Mouse (Mus musculus) embryonic facial prominence, embryonic 14.5 days (tissue): ENCODE results near the gene Mark3. TPM values are rescaled to one million over a fixed set of nuclear protein-coding genes. Genes with fewer than 3 reads are reported as not detected.

Experiments
- ATAC-seq: fragments of 200-750 bp; cut with Nextera tagmentation; 2 replicates; pipeline ENCODE4 v1.8.0; 2017; ENCODE audit warnings: low read depth, moderate number of reproducible peaks, moderate TSS enrichment
- DNase-seq: peaks from one replicate; pipeline ENCODE4 v3.0.0-alpha.2; 2015; ENCODE audit warnings: low spot score
- H3K27ac ChIP-seq: fragments of 300-500 bp; sonication (generic); replicated peaks from 2 replicates; pipeline ENCODE4 v1.5.1; 2014; ENCODE audit warnings: low read depth, mild to moderate bottlenecking, low read length, moderate library complexity
- H3K27me3 ChIP-seq: fragments of 300-500 bp; sonication (generic); replicated peaks from 2 replicates; pipeline ENCODE4 v1.6.1; 2014; ENCODE audit warnings: low read length; ENCODE audit not compliant: control insufficient read depth, insufficient read depth
- H3K36me3 ChIP-seq: fragments of 300-500 bp; sonication (generic); 2 replicates; pipeline ENCODE4 v1.6.1; 2014; ENCODE audit warnings: low read length, mixed read lengths; ENCODE audit not compliant: control insufficient read depth, insufficient read depth
- H3K4me1 ChIP-seq: fragments of 300-500 bp; sonication (generic); 2 replicates; pipeline ENCODE4 v1.6.1; 2014; ENCODE audit warnings: antibody characterized with exemption, low read length; ENCODE audit not compliant: control insufficient read depth, insufficient read depth
- H3K4me2 ChIP-seq: fragments of 300-500 bp; sonication (generic); 2 replicates; pipeline ENCODE4 v1.6.1; 2014; ENCODE audit warnings: low read depth, mild to moderate bottlenecking, low read length, moderate library complexity, mixed read lengths
- H3K4me3 ChIP-seq: fragments of 300-500 bp; sonication (generic); 2 replicates; pipeline ENCODE4 v1.5.1; 2014; ENCODE audit warnings: low read depth, mild to moderate bottlenecking, low read length
- H3K9ac ChIP-seq: fragments of 300-500 bp; sonication (generic); 2 replicates; pipeline ENCODE4 v1.6.1; 2014; ENCODE audit warnings: low read depth, mild to moderate bottlenecking, low read length, moderate library complexity, mixed read lengths
- H3K9me3 ChIP-seq: fragments of 300-500 bp; sonication (generic); 2 replicates; pipeline ENCODE4 v1.6.1; 2016; ENCODE audit warnings: low read length; ENCODE audit not compliant: control insufficient read depth
- WGBS: fragments of 180-500 bp; shearing (Covaris S2); extraction: QIAGEN DNeasy Blood & Tissue Kit; methylation state at CpG from one replicate; pipeline ENCODE4 v1.1.7; 2014; 5-methylcytosine and 5-hydroxymethylcytosine counted together
- polyA plus RNA-seq: library from polyadenylated mRNA; unstranded; fragments of >200 nt; fragmentation: Nextera tagmentation; extraction: Ambion mirVana; gene quantifications from 2 replicates; pipeline ENCODE4 v1.2.1, GENCODE M21; 2014

The Mark3 gene
- polyA plus RNA-seq, 1 experiment from 2014 or later, result 47.2 TPM

GRCm38 (mm10) chr12:111670976-111671375, 96.7 kb downstream of the Mark3 start:
- Histone ChIP-seq H3K9ac (peak overlapping the region; percentile 69), H3K4me3 (peak overlapping the region; percentile 63), H3K4me1 (peaks cover 20% of the 10 kb centered on the region), H3K9me3 (no peaks in the 10 kb centered on the region), H3K4me2 (peak overlapping the region; percentile 98), H3K27ac (no peak overlapping the region), H3K27me3 (peaks cover 49% of the 10 kb centered on the region), H3K36me3 (no peaks in the 10 kb centered on the region)
- WGBS, result under 1% methylated on average over 18 of the region's 35 CpGs
- ATAC-seq (no peak), DNase-seq (no peak)

- no peaks in the 10 kb centered on the region for H3K9me3 ChIP-seq
- peaks cover 49% of the 10 kb centered on the region for H3K27me3 ChIP-seq
- peak overlapping the region; percentile 63 for H3K4me3 ChIP-seq
- under 1% methylated on average over 24 of the region's 34 CpGs for WGBS
- H3K4me2 ChIP-seq, result peak overlapping the region; percentile 98
- peaks cover 20% of the 10 kb centered on the region for H3K4me1 ChIP-seq
- ATAC-seq (peak; percentile 28), DNase-seq (no peak)
- no peaks in the 10 kb centered on the region for H3K36me3 ChIP-seq
- H3K9ac ChIP-seq, result peak overlapping the region; percentile 69
- H3K27ac ChIP-seq, result no peak overlapping the region
Measured at GRCm38 (mm10) chr12:111671431-111671902, 97.1 kb downstream of the Mark3 start.

GRCm38 (mm10) chr12:111672176-111672575, 97.9 kb downstream of the Mark3 start, which contains the start of gene Ckb:
Gene Ckb, minus strand, starts transcription at chr12:111672338.
- Histone ChIP-seq H3K27ac (no peak within 1 kb of the TSS; the same call in 1 of the 2 replicates), H3K9me3 (no peaks in the 10 kb centered on the region), H3K4me2 (peak within 1 kb of the TSS; percentile 98), H3K36me3 (no peaks in the 10 kb centered on the region), H3K9ac (peak within 1 kb of the TSS; percentile 69), H3K4me3 (peak within 1 kb of the TSS; percentile 63), H3K27me3 (peaks cover 49% of the 10 kb centered on the region), H3K4me1 (peaks cover 22% of the 10 kb centered on the region)
- peak; percentile 80 for ATAC-seq
- WGBS, result under 1% methylated on average over 20 of the region's 31 CpGs
- peak; percentile 92 for DNase-seq

- Histone ChIP-seq H3K4me1 (peaks cover 26% of the 10 kb centered on the region), H3K9ac (peak overlapping the region; percentile 69; the same call in 1 of the 2 replicates)
- ATAC-seq, result no peak
Measured at GRCm38 (mm10) chr12:111672581-111672980, 98.3 kb downstream of the Mark3 start.

GRCm38 (mm10) chr12:111674850-111675486, 100.6 kb downstream of the Mark3 start:
- Histone ChIP-seq H3K27ac (no peak overlapping the region), H3K4me3 (no peak overlapping the region), H3K4me2 (no peak overlapping the region), H3K27me3 (peaks cover 45% of the 10 kb centered on the region), H3K9ac (no peak overlapping the region), H3K4me1 (peaks cover 22% of the 10 kb centered on the region), H3K9me3 (no peaks in the 10 kb centered on the region), H3K36me3 (no peaks in the 10 kb centered on the region)
- 45% methylated on average over 2 of the region's 2 CpGs for WGBS
- ATAC-seq (no peak), DNase-seq (no peak)

More at GRCm38 (mm10) chr12:111672581-111672980, 98.3 kb downstream of the Mark3 start:
- H3K27me3 ChIP-seq, result peaks cover 49% of the 10 kb centered on the region
- no peaks in the 10 kb centered on the region for H3K36me3 ChIP-seq
- no peak for DNase-seq
- H3K4me3 ChIP-seq, result peak overlapping the region; percentile 63
- no peak overlapping the region for H3K27ac ChIP-seq
- H3K9me3 ChIP-seq, result no peaks in the 10 kb centered on the region
- WGBS, result 9% methylated on average over 12 of the region's 12 CpGs
- peak overlapping the region; percentile 98 for H3K4me2 ChIP-seq

GRCm38 (mm10) chr12:111675797-111676580, 101.7 kb downstream of the Mark3 start:
- H3K4me3 ChIP-seq, result no peak overlapping the region
- DNase-seq (no peak), ATAC-seq (no peak)
- H3K27me3 ChIP-seq, result peaks cover 34% of the 10 kb centered on the region
- no peaks in the 10 kb centered on the region for H3K9me3 ChIP-seq
- 76% methylated on average over 6 of the region's 6 CpGs for WGBS
- no peak overlapping the region for H3K4me2 ChIP-seq
- no peak overlapping the region for H3K9ac ChIP-seq
- no peaks in the 10 kb centered on the region for H3K36me3 ChIP-seq
- H3K4me1 ChIP-seq, result peaks cover 20% of the 10 kb centered on the region
- H3K27ac ChIP-seq, result no peak overlapping the region

GRCm38 (mm10) chr12:111677421-111677820, 103.1 kb downstream of the Mark3 start:
- H3K27me3 ChIP-seq, result peaks cover 20% of the 10 kb centered on the region
- peak overlapping the region; percentile 82 for H3K4me2 ChIP-seq
- DNase-seq (no peak), ATAC-seq (peak; percentile 28)
- peaks cover 13% of the 10 kb centered on the region for H3K4me1 ChIP-seq
- no peaks in the 10 kb centered on the region for H3K9me3 ChIP-seq
- 19% methylated on average over 5 of the region's 5 CpGs for WGBS
- H3K36me3 ChIP-seq, result 0 out of 2 replicates have a peak, but pooled peaks cover under 1% of the 10 kb centered on the region
- H3K27ac ChIP-seq, result peak overlapping the region; percentile 91
- peak overlapping the region; percentile 53 for H3K4me3 ChIP-seq
- peak overlapping the region; percentile 69 for H3K9ac ChIP-seq

GRCm38 (mm10) chr12:111677882-111678669, 103.8 kb downstream of the Mark3 start, which contains the start of gene Trmt61a:
Gene Trmt61a, plus strand, starts transcription at chr12:111678105.
- WGBS, result under 1% methylated on average over 28 of the region's 51 CpGs
- peak within 1 kb of the TSS; percentile 69 for H3K9ac ChIP-seq
- peak; percentile 96 for DNase-seq

More at GRCm38 (mm10) chr12:111677882-111678669, 103.8 kb downstream of the Mark3 start, which contains the start of gene Trmt61a:
- H3K9me3 ChIP-seq, result no peaks in the 10 kb centered on the region
- peak within 1 kb of the TSS; percentile 91 for H3K27ac ChIP-seq
- H3K27me3 ChIP-seq, result peaks cover 14% of the 10 kb centered on the region
- 0 out of 2 replicates have a peak, but pooled peaks cover 5% of the 10 kb centered on the region for H3K36me3 ChIP-seq
- H3K4me3 ChIP-seq, result peak within 1 kb of the TSS; percentile 53
- peak; percentile 94 for ATAC-seq
- peak within 1 kb of the TSS; percentile 82 for H3K4me2 ChIP-seq
- H3K4me1 ChIP-seq, result peaks cover 10% of the 10 kb centered on the region
